Mouse (Mus musculus): ENCODE measurements around the gene Tbx3.

DNA sequence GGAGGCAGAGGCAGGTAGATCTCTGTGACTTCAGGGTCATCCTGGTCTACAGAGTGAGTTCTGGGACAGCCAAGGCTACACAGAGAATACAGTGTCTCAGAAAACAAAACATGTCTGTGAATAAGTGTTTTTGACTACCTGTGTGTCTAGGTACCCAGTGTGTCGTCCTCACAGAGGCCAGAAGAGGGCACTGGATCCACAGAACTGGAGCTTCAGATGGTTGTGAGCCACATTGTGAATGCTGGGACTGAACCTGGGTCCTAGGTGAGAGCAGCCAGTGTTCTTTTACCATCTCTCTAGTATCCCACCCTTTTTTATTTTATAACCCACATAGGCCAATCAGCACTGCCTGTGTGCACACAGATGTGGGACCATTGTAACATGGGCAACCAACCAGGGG lies 32.6 kb downstream of the Tbx3 start:
- TF ChIP-seq HCFC1 (IDR thresholded peaks at IDR 0.05; ENCODE audit: borderline replicate concordance, insufficient read depth, low read length) (no peak), MAFK (IDR thresholded peaks at IDR 0.05; ENCODE audit: insufficient read depth, low read depth, low read length) (no peak)
